Mouse (Mus musculus) retina, adult 2 months (tissue): Measurements from ENCODE around the gene Fcgr3.

Source experiments
- DNase-seq: peaks from one replicate; pipeline ENCODE4 v3.0.0-alpha.2; 2012; ENCODE audit warnings: low read depth, low spot score

The Fcgr3 gene

GRCm38 (mm10) chr1:171053305-171053704, 11.4 kb downstream of the Fcgr3 start:
- no peak for DNase-seq

- DNase-seq, result no peak
These were observed 14.0 kb downstream of the Fcgr3 start for GRCm38 (mm10) chr1:171050774-171051173.

- no peak for DNase-seq
These were observed 15.5 kb downstream of the Fcgr3 start for GRCm38 (mm10) chr1:171049263-171049662.

- DNase-seq, result no peak
These were observed 18.2 kb downstream of the Fcgr3 start for GRCm38 (mm10) chr1:171046501-171046900.

GRCm38 (mm10) chr1:171045079-171045465, 19.7 kb downstream of the Fcgr3 start:
- no peak for DNase-seq

- DNase-seq, result peak; percentile 82
These were observed 20.2 kb downstream of the Fcgr3 start for GRCm38 (mm10) chr1:171044365-171045078.

- DNase-seq, result no peak
These were observed 21.1 kb downstream of the Fcgr3 start for GRCm38 (mm10) chr1:171043594-171044153.

- no peak for DNase-seq
These were observed 24.9 kb downstream of the Fcgr3 start for GRCm38 (mm10) chr1:171039880-171040279.

GRCm38 (mm10) chr1:171039135-171039534, 25.6 kb downstream of the Fcgr3 start:
- DNase-seq, result no peak

GRCm38 (mm10) chr1:171037861-171038721, 26.6 kb downstream of the Fcgr3 start:
- DNase-seq, result peak; percentile 62

- DNase-seq, result peak; percentile 71
These were observed 28.0 kb downstream of the Fcgr3 start for GRCm38 (mm10) chr1:171036550-171037324.

- DNase-seq, result no peak
These were observed 29.1 kb downstream of the Fcgr3 start for GRCm38 (mm10) chr1:171035611-171036010.

- no peak for DNase-seq
These were observed 30.5 kb downstream of the Fcgr3 start for GRCm38 (mm10) chr1:171034201-171034600.

GRCm38 (mm10) chr1:171033756-171034155, 31.0 kb downstream of the Fcgr3 start:
- peak; percentile 72 for DNase-seq

- no peak for DNase-seq
These were observed 31.5 kb downstream of the Fcgr3 start for GRCm38 (mm10) chr1:171033196-171033595.

GRCm38 (mm10) chr1:171032691-171033090, 32.0 kb downstream of the Fcgr3 start:
- DNase-seq, result no peak

GRCm38 (mm10) chr1:171031752-171032151, 33.0 kb downstream of the Fcgr3 start:
- no peak for DNase-seq

GRCm38 (mm10) chr1:171019311-171019950, 45.3 kb downstream of the Fcgr3 start:
- DNase-seq, result no peak

- DNase-seq, result no peak
These were observed 46.0 kb downstream of the Fcgr3 start, which contains the start of gene Fcgr4 for GRCm38 (mm10) chr1:171018737-171019136. Fcgr4 (plus strand) TSS chr1:171018920.

- DNase-seq, result no peak
These were observed 47.1 kb downstream of the Fcgr3 start for GRCm38 (mm10) chr1:171017468-171018158.
